Mouse (Mus musculus): ENCODE results near the gene Cyba. TPM values are rescaled to one million over a fixed set of nuclear protein-coding genes. Genes with fewer than 3 reads are reported as not detected.

Cyba gene
- total RNA-seq (2015; ENCODE audit: low replicate concordance) (105 and 126 TPM in 2 replicates), total RNA-seq (2017; ENCODE audit: low replicate concordance) (42.8 and 52.6 TPM in 2 replicates)

DNA sequence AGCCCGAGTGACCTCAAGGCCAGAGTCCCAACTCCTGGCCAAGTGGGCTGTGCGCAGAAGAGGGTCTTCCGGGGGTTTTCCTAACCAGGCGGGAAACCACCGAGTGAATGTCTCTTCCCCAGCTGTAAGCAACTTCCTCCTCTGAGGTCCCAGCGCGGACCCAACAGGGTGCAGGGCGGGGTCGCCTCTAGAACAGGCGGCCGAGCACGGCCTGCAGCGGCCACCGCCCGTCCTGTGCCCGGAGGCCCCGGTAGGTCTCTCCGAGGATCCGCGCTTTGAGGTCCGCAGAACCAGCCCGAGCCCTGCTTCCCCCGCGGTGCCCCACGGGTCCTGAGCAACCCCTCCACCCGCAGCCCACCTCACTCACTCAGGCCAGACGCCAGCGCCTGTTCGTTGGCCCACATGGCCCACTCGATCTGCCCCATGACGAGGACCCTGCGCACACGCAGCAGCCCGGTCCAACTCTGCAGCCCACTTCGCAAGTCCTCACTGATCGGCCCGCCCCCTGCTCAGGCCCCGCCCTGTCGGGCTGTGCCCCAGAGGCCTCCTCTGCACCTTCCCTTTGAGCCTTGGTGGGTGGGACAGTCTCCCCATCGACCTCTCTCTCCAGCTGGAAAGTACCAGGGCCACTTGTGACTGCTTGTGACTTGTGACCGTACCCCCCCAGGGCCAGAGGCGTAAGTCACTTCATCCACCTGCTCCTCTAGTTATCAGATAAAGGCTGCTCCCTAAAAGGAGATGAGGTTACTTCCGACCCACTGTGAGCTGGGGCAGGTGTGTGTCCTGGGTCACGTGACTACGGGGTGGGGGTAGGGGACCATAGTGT, at the start of gene Cyba:
Gene Cyba (minus strand): TSS at position 488 of the 826 bp plus-strand sequence.
- no peak for ATAC-seq (replicated peaks; ENCODE audit: low FRiP score, poor library complexity, severe bottlenecking)

DNA sequence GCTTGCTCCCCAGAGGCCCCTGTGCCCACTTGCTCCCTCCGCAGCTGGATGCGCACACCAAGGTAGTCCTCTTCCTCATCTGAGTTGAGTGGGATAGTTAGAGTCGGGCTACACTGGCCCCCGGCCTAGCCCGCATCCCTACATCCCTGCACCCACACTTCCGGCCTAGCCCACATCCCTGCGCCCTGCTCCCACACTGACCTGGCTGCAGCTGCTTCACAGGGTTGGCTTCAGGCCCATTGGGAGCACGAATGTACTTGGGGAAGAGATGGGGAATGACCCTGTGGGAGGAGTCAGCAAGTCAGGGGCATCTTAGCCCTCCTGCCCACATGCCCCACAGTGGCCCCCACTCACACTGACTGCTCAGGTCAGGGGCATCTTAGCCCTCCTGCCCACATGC, 49.7 kb upstream of the Cyba start:
- ATAC-seq (replicated peaks; ENCODE audit: low FRiP score, poor library complexity, severe bottlenecking): no peak

DNA sequence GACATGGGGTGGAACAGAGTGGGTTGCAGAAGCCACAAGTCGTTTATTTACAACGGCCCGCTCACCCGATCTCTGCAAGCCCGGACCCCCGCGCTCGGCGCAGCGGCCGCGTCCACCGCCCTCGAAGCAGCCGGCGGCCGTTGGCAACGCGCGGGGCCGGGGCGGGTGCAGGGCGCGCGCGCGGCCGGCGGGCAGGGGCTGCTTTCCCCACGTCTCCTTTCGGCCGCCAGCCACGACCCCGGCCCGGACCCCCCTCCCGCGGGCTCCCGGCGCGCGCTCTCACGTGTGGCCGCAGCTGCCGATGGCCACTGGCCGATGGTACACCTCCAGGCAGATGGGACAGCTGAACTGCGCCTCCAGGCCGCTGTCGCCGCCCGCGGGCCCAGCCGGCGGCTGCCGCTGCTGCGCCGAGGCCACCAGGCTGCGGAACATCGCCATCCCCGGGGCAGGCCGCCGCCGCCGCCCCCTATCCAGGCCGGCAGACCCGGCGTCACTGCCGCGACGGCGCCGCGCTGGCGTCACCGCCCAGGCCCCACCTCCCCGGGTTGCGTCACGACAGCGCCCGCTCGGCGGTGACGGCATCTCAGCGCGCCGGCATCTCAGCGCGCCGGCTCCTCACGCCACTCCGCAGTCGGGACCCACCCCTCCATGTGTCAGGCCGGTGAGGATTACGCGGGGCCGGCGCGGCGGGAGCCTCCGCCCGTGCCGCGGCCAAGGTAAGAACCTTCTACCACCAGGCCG, 43.0 kb upstream of the Cyba start, which contains the start of the genes Rnf166 and Ctu2:
Gene Rnf166 (minus strand): TSS at position 485 of the 741 bp plus-strand sequence.
Gene Ctu2 (plus strand): TSS at position 564 of the 741 bp plus-strand sequence.
- ATAC-seq (replicated peaks; ENCODE audit: low FRiP score, poor library complexity, severe bottlenecking): peak; percentile 81

GRCm38 (mm10) chr8:122474951-122475560, 42.3 kb upstream of the Cyba start:
- ATAC-seq (replicated peaks; ENCODE audit: low FRiP score, poor library complexity, severe bottlenecking): peak; percentile 38

DNA sequence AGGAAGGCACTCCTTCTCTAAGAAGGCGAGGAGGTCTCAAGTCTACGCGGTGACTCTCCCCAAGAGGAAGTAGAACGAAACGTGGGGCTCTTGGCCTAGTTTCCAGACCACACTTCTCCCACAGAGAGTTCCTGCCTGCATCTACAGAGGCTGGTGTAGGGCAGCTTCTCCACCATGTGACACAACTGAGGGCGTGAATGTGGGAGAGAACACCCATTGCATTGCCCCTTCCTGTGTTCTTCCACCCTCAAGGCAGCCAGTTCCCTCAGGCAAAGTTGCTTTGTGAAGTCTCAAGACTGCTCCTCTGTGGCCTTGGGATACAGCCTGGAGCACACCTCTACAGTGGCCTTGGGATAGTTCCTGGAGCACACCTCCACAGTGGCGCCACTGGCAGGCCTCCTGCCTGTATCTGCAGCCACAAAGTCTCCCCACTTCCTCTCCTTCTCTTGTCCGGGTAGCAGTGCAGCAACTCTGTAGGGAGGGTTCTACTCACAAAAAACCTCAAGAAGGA, 41.2 kb upstream of the Cyba start:
- no peak for ATAC-seq (replicated peaks; ENCODE audit: low FRiP score, poor library complexity, severe bottlenecking)

DNA sequence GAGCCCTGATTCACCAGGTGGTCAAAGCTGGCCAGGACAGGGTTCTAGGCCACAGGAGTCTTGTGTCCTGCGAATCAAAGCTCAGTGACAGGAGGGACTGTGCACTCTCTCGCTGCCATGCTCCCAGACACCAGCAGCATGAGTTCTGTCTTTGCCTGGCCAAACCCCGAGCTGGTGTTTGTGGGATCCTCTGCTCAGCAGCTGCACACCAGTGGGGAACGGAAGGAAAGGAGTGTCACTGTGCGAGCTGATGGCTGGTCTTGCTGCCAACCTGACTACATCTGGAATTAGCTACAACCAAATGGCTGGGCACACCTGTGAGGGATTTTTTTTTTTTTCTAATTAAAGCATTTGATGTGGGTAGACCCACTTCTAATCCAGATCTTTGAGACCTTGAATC, 38.0 kb upstream of the Cyba start:
- ATAC-seq (replicated peaks; ENCODE audit: low FRiP score, poor library complexity, severe bottlenecking): no peak

- ATAC-seq (replicated peaks; ENCODE audit: low FRiP score, poor library complexity, severe bottlenecking): no peak
Measured at GRCm38 (mm10) chr8:122469965-122470364, 37.2 kb upstream of the Cyba start.

DNA sequence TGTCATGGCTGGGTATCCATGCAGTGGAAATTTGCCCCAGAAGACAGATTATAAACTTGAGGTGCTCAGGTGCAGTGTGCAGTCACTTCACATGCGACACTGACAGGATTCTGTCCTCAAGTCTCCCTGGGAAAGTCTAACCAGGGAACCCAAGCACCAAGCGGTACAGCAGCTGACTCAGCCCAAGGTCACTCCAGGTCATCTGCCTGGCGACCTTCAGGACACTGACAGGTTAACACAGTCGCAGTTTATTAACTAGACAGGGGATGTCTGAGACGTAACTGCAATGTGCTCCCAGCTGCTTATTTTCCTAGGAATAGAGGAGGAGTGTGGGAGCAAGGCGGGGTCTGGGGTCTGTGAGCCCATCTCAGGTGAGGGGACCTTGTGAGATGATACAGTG, 36.7 kb upstream of the Cyba start:
- no peak for ATAC-seq (replicated peaks; ENCODE audit: low FRiP score, poor library complexity, severe bottlenecking)

DNA sequence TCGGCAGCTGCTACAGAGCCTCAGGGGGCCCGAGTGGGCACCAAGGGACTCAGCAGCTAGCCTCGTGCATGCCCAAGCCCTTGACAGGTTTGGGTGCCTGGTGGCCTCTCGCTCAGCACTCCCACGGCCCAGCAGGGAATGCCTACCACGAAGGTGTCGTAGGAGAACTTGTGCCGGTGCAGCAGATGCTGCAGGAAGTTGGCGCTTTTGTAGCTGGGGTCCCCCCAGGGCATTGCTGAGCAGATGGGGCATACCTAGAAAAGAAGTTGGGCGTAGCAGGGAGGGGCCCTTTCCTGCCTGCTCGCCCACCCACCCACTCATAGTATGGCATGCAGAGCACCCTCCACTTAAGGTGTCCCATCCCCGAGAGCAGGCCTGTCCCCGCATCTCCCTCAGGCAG, 35.1 kb upstream of the Cyba start:
- no peak for ATAC-seq (replicated peaks; ENCODE audit: low FRiP score, poor library complexity, severe bottlenecking)

- no peak for ATAC-seq (replicated peaks; ENCODE audit: low FRiP score, poor library complexity, severe bottlenecking)
Measured at GRCm38 (mm10) chr8:122464985-122465384, 32.3 kb upstream of the Cyba start.

DNA sequence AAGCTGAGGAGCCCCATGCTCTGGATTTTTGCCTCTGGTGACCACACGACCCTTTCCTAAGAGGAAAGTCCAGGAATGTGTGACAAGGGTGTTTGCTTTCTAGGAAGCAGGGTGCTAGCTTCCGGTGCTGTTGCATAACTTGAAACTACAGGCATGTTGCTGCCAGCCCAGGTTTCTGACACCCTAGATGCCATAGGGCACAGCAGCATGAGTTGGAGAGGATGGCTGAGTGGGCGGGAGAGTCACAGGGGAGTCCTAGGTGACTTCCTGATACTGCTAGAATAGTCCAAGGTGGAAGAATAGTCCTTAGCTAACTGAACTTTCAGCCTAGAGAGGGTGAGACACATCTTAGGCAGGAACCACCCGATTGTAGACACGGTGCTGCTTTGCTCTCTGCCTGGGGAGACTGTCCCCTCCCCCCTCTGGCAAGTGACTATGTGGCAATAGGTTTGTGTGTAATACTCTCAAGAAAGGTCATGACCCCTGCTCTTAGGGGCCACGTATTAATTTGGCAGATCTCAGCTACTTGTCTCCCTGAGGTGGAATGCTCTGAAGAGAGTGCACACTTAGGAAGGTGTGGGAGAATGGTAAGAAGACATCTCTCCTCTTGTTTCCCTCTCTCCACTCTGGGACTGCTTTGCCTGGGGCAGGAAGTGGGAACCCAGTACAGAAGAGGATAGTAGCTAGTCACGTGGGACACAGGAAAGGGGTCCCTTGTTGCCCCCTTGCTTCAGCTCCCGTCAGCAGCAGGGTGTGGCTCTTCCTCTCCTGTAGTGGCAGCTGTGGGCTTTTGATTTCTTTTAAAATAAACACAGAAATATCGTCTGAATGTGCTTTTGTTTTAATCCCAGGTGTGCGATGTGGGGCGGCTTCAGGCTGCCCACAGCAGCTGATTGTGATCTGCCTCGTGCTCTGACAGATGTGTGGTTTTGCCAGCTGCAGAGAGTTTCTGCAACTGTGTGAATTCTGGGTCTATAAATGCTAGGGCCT, 31.2 kb upstream of the Cyba start:
- no peak for ATAC-seq (replicated peaks; ENCODE audit: low FRiP score, poor library complexity, severe bottlenecking)

DNA sequence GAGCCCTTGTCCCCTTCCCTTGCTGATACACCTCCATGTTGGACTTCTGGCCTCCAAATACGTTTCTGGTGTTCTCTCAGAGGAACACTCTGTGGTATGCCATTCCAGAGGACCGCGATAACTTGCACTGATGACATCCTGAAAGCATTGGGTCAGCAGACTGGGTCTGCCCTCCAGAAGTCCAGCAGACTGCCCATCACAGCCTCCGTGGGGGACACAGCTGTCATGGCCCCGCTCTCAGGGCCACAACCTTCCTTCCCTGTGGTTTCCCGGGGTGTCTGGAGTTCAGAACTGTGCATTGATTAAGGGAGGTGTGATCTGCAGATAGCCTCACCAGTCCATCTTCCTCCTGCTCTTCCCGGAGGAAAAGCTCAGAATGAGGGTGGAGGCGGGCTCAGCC, 29.8 kb upstream of the Cyba start:
- no peak for ATAC-seq (replicated peaks; ENCODE audit: low FRiP score, poor library complexity, severe bottlenecking)

GRCm38 (mm10) chr8:122461473-122462148, 28.9 kb upstream of the Cyba start:
- no peak for ATAC-seq (replicated peaks; ENCODE audit: low FRiP score, poor library complexity, severe bottlenecking)

GRCm38 (mm10) chr8:122460524-122461472, 28.1 kb upstream of the Cyba start, which contains the start of gene Snai3:
TSS of gene Snai3 (minus strand) at chr8:122460733.
- ATAC-seq (replicated peaks; ENCODE audit: low FRiP score, poor library complexity, severe bottlenecking): no peak

- no peak for ATAC-seq (replicated peaks; ENCODE audit: low FRiP score, poor library complexity, severe bottlenecking)
Measured at GRCm38 (mm10) chr8:122459990-122460389, 27.3 kb upstream of the Cyba start.

GRCm38 (mm10) chr8:122459218-122459900, 26.6 kb upstream of the Cyba start:
- no peak for ATAC-seq (replicated peaks; ENCODE audit: low FRiP score, poor library complexity, severe bottlenecking)

DNA sequence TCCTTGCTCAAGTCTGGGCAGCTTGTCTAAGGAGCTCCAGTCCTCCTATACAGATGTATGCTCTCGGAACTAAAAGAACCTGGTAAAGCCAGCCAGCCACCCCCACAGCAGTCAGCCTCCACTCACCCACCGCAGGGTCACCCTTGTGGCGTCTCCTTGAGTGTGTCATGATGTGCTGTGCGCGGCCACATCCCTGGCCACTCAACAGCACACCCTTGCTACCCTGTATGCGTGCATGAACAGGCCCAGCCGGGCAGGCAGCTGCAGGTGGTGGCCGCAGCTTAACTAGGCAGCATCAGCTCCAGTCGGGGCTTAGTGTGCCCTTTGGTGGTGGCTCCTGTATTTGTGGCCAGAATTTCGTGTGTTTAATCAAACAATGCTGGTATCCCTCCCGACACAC, 24.4 kb upstream of the Cyba start:
- ATAC-seq (replicated peaks; ENCODE audit: low FRiP score, poor library complexity, severe bottlenecking): no peak

All from erythroblast, adult 5-6 weeks (primary cell).